Mouse (Mus musculus): ENCODE measurements around the gene Tes3-ps.

Gene Tes3-ps

GRCm38 (mm10) chr13:49504510-49504909 lies 11.4 kb downstream of the Tes3-ps start, which contains the start of gene Ecm2:
Ecm2 (plus strand) TSS chr13:49504810.
- no peak for DNase-seq (ENCODE audit: low spot score)

- DNase-seq (ENCODE audit: low spot score): no peak
Measured at GRCm38 (mm10) chr13:49505776-49506175, 12.7 kb downstream of the Tes3-ps start.

GRCm38 (mm10) chr13:49507176-49507575 lies 14.1 kb downstream of the Tes3-ps start:
- no peak for DNase-seq (ENCODE audit: low spot score)

GRCm38 (mm10) chr13:49518761-49519160 lies 25.6 kb downstream of the Tes3-ps start:
- DNase-seq (ENCODE audit: low spot score): no peak

- no peak for DNase-seq (ENCODE audit: low spot score)
Measured at GRCm38 (mm10) chr13:49526235-49526634, 33.1 kb downstream of the Tes3-ps start.

GRCm38 (mm10) chr13:49530636-49531035 lies 37.5 kb downstream of the Tes3-ps start:
- no peak for DNase-seq (ENCODE audit: low spot score)

- no peak for DNase-seq (ENCODE audit: low spot score)
Measured at GRCm38 (mm10) chr13:49536946-49537345, 43.8 kb downstream of the Tes3-ps start.

- DNase-seq (ENCODE audit: low spot score): no peak
Measured at GRCm38 (mm10) chr13:49538693-49539092, 45.6 kb downstream of the Tes3-ps start.

- DNase-seq (ENCODE audit: low spot score): no peak
Measured at GRCm38 (mm10) chr13:49544279-49544678, 51.2 kb downstream of the Tes3-ps start, which contains the start of gene Aspn. Aspn (plus strand) TSS chr13:49544443.

GRCm38 (mm10) chr13:49545646-49546045 lies 52.5 kb downstream of the Tes3-ps start:
- DNase-seq (ENCODE audit: low spot score): no peak
